Mouse (Mus musculus): ENCODE measurements around the gene Slc27a1.

- TF ChIP-seq CTCF (IDR thresholded peaks at IDR 0.05; ENCODE audit: low read depth, low read length), result no peak
- no peak for TF ChIP-seq POLR2A (IDR thresholded peaks at IDR 0.05; ENCODE audit: extremely low read depth, insufficient read depth, low read length)
Observed at GRCm38 (mm10) chr8:71598841-71599240, 30.2 kb downstream of the Slc27a1 start.

All from liver, adult 2 months (tissue).